Mouse (Mus musculus): ENCODE results near the gene Avil.

Gene Avil

GRCm38 (mm10) chr10:127018422-127018821, 17.9 kb downstream of the Avil start:
- DNase-seq (ENCODE audit: low spot score in 2 of 2) = no peak

- peak; percentile 76 to 87 for DNase-seq (ENCODE audit: low spot score in 2 of 2)
Observed at GRCm38 (mm10) chr10:127030336-127031296, 30.1 kb downstream of the Avil start, which contains the start of gene Tsfm. Gene Tsfm (minus strand): TSS chr10:127030840.

DNA sequence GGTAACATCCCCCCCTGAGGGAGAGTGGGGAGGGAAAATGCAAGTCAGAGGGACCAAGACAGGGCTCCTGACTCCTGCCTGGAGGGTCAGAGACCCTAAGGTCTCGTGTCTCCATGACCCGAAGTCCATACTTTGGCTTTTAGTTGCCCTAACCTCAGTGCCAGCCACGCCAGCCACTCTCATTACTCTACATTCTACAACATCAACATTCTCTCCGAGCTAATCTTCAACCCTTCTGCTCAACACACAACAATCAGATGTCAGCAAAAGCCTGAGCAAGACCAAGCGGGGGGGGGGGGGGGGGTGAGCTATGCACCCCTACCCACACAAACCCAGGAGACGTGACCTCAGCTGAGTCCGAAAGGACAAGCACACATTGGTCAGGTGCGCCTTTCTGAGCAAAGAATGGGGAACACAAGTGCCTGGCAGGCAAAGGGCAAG, 32.8 kb downstream of the Avil start:
- DNase-seq (ENCODE audit: low spot score in 2 of 2) = no peak

GRCm38 (mm10) chr10:127036273-127036672, 35.8 kb downstream of the Avil start:
- no peak for DNase-seq (ENCODE audit: low spot score in 2 of 2)

DNA sequence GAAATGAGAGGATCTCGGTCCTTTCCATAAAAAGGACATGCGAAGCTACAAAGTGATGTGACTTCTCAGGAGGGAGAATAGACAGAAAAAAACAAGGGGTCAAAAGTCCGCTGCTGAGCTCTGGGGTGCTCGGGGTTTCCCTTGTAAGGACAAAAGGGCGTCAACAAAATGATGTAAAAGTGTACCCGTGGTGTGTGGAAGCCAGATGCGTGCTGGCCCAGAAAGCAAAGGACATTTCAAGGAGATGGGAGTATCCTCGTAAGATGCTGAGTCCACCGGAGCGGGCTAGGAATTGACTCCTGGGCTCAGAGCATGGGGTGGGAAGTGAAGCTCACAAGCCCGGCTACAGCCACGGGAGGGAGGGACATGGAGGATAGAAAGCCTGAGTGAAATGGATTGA, 37.1 kb downstream of the Avil start:
- DNase-seq (ENCODE audit: low spot score in 2 of 2) = no peak

DNA sequence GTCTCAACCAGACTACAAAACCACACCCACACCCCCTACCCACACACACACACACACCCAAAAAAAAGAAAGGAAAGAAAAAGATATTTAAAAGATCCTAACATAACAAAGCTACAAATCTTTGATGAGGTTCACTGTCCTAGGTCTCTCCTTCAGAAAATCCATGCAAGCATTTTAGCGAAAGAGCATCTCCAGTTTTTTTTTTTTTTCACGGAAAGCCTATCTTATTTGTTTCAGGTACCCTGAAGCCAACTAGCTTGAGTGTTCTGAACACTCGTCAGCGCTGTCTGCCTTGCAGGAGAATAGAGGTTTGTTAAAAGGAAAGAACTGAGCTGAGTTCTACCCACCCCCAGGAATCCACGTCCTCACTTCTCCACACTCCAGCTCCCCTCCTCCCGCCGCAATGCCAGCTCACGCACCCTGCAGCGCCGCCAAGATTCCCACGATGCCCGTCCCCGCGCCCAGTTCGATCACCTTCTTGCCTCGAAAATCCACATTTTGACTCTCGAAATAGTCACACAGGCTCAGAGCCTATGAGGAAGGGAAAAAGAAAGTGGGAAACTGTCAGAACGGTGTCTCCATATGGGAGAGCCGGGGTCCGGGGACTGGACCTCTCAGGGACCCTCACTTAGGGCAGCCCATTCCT, 40.2 kb downstream of the Avil start:
- DNase-seq (ENCODE audit: low spot score in 2 of 2) = no peak

- peak in 1 of 2 experiments; percentile 35 for DNase-seq (ENCODE audit: low spot score in 2 of 2)
Observed at GRCm38 (mm10) chr10:127041274-127041766, 40.8 kb downstream of the Avil start, which contains the start of the genes Mettl1 and Eef1akmt3. Gene Mettl1 (plus strand): TSS chr10:127041414. Gene Eef1akmt3 (minus strand): TSS chr10:127041513.

- DNase-seq (ENCODE audit: low spot score in 2 of 2) = peak; percentile 79 to 88
Observed at GRCm38 (mm10) chr10:127041774-127042338, 41.3 kb downstream of the Avil start.

GRCm38 (mm10) chr10:127042468-127043115, 42.1 kb downstream of the Avil start:
- no peak for DNase-seq (ENCODE audit: low spot score in 2 of 2)

DNA sequence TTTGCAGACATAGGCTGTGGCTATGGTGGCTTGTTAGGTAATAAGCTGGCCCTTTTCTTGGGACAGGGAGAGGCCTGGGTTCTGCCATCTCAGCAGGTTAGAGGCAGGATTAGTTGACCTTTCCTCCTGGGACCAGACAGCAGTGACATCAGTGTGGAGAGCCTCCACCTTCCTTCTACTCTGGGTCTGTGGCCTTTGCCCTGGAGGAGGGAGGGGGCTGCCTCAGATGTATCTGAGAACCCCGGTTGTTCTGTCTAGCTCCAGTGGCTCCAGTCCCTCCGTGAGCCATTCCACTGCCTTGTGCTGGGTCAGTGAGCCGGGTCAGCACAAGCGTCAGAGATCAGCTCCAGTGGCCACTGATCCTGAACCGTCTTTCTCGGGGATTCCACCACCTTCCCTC, 42.7 kb downstream of the Avil start:
- no peak for DNase-seq (ENCODE audit: low spot score in 2 of 2)

DNA sequence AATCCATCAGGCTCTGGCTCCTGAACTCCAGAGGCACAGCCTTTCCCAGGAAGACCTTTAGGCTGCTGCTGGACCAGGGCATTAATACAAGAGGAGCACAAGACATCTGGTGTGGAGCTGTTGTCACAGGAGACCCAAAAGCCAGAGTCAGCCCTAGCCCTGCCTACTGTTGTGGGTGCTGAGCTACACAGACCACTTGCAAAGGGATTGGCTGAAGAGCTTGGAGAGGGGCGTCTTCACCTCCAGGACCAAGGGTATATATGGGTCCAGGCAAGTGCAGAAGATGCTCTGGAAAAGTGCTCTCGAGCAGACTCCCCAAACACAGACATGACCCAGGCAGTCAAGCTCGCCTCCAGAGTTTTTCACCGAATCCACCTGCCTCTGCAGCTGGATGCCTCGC, 47.4 kb downstream of the Avil start, which contains the start of gene Cyp27b1:
Cyp27b1 (plus strand) TSS at position 297 of the 400 bp plus-strand sequence.
- DNase-seq (ENCODE audit: low spot score in 2 of 2) = no peak

DNA sequence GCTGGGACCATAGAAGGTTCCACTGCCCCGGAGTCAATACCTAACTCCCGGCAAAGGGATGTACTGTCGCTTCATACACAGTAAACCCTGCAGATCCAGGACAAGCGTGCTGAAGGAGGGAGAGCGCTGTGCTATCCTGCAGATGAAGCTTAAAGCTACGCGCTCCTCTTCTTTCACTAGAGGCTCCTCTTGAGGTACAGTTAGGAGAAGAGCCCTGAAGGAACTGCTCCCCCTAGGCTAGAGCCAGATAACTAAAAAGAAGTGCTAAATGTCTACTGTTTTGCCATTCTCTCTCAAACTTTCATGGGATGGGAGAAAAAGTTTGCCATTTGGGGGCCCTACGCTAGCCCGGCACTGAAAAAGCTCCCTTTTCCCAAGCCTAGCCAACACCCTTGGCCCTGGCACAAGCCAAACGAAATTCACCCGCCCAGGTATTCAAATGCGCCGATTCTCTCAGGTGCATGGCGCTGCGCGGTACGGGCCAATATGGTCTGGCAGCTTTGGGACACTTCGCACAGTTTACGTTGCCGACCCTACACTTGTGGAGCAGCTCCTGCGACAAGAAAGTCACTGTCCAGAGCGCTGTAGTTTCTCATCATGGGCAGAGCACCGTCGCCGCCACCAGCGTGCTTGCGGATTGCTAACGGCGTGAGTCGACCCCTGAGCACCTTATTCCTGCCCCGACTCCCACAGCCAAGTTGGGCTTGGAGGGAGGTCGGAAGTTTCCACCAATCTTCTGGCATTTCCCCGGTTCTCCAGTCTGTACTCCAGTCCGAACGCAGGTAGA, 48.3 kb downstream of the Avil start:
- DNase-seq (ENCODE audit: low spot score in 2 of 2) = no peak

DNA sequence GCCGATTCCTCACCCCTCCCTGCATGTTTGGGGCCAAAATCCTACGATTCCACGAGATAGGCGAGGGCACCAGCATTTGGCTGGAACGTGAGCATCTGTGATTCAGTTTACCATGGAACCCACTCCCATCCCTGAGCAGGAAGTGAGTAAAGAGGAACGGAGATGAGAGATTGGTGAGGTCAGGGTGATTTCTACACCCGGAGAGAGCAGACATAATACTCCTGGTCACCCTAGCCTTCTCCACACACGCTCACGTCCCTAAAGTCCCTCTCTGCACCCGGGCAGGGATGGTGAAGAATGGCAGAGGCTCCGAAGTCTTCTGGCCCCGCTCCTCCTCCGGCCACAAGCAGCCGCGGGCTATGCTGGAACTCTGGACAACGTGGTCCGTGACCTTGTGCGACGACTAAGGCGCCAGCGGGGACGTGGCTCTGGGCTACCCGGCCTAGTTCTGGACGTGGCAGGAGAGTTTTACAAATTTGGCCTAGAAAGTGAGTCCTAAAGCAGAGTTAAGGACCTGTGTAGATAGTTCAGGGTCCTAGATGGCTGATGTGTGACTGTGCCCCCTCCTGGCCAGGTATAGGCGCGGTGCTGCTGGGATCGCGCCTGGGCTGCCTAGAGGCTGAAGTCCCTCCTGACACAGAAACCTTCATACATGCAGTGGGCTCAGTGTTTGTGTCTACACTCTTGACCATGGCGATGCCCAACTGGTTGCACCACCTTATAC, 49.0 kb downstream of the Avil start:
- no peak for DNase-seq (ENCODE audit: low spot score in 2 of 2)

DNA sequence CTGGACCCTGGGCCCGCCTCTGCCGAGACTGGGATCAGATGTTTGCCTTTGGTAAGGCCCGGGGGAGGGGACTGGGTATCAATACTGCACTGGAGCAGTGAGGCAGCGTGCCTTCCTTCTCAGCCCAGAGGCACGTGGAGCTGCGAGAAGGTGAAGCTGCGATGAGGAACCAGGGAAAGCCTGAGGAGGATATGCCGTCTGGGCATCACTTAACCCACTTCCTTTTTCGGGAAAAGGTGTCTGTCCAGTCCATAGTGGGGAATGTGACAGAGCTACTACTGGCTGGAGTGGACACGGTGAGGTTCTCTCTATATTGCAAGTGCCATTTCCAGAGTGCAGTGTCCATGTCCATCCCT, 49.6 kb downstream of the Avil start:
- no peak for DNase-seq (ENCODE audit: low spot score in 2 of 2)

DNA sequence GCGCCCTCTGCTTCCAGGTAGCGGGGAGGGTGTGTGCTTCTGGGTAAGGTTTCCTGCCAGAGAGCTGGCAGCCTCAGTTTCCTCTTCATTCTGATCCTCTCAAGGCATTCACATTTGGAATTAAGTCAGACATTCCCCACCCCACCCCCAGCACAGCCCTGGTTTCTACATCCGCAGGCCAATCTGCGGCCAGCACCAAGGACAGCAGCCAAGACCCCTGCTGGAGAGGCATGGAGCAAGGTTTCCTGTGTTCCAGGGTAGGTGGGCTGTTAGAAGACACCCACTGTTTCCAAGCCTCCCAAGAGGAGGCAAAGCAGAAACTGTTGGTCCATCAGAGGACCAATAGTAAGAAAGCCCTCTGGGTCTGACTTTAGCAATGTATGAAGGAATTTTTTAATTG, 54.1 kb downstream of the Avil start:
- DNase-seq (ENCODE audit: low spot score in 2 of 2) = no peak

- DNase-seq (ENCODE audit: low spot score in 2 of 2) = no peak
Observed at GRCm38 (mm10) chr10:127055406-127055805, 54.9 kb downstream of the Avil start.

GRCm38 (mm10) chr10:127056490-127056889, 56.0 kb downstream of the Avil start:
- no peak for DNase-seq (ENCODE audit: low spot score in 2 of 2)

DNA sequence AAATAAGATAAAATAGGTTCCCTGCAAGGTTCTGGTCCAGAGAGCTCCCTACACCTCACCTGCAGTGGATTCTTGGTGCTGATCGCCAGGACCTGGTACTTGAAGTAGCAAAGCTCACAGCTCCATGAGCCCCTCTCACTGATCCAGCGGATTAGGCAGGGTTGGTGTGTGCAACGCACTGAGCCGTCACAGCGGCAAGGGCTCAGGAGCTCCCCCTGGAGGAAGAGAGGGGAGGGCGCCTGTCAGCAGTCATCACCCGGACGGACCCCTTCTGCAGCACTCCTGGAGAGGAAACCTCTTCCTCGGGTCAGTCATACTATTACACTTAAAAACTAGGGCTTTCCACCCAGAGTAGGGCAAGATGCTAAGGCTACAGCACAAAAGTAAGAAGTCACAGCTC, 57.7 kb downstream of the Avil start:
- DNase-seq (ENCODE audit: low spot score in 2 of 2) = peak in 1 of 2 experiments; percentile 70

DNA sequence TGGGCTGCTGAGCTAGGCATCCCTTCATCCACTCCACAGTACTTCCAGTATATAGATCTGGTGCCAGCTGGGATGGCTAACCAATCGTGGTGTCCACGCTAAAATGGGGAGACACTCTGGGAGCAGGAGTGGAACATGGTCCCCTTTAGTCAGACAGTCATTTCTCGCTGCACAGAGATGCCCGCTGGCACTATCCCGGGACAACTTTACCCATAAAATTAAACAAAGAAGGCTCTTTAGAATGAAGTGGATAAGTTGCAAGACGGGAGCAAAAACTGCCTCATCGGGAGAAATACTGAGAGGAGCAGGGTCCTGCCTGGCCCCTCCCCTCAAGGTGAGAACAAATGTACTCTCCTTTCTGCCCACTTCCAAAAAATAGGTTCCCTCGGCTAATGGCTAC, 58.2 kb downstream of the Avil start:
- DNase-seq (ENCODE audit: low spot score in 2 of 2) = no peak

All from frontal cortex, postnatal 14 days (tissue).